Comparison of ENCODE assay signal across 11 mouse cellular contexts in the genomic region with DNA sequence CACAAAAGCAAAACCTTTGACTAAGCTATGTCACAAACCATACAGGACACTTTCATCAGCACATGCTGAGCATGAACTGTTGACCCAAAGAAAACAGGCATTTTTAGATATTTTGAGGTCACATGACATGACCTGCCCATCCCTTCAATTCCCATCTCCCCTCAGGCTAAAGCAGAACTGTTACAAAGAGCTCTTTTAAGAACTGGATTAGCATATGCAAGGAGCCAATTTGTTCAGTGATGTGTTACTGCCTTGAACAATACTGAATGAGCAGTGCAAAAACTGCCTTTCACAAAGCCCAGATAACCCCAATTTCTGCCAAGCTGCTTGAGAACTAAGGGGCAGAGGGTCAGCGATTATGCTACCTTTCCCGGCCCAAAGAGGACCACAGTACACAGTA. TPM values are rescaled to one million over a fixed set of nuclear protein-coding genes. Genes with fewer than 3 reads are reported as not detected.
DNase-seq lines count a peak whose midpoint lies in the region; ATAC-seq and TF ChIP-seq lines count a peak whose summit lies in the region.
"Had no signal": no experiment of that assay in that cellular context is flagged by ENCODE, and none has a peak within 500 bp of the region (broad histone marks: within the 10 kb centered on the region; RNA-seq: fewer than 3 reads in every experiment).

No protein-coding gene starts in this region.

- H3K9me3 ChIP-seq in neural tube, embryonic 12.5 days: no peaks in the 10 kb centered on the region
- no peaks in the 10 kb centered on the region for H3K9me3 ChIP-seq in neural tube, embryonic 15.5 days (replicated peaks)
- no peaks in the 10 kb centered on the region for H3K9me3 ChIP-seq in forebrain, embryonic 11.5 days (ENCODE audit: control insufficient read depth, low read length)
- no peaks in the 10 kb centered on the region for H3K9me3 ChIP-seq in hindbrain, postnatal 0 days (ENCODE audit: low read length)
- H3K9me3 ChIP-seq: megakaryocyte, embryonic 14.5 days had no signal

- no peak overlapping the region for H3K4me2 ChIP-seq in neural tube, embryonic 12.5 days (replicated peaks)
- H3K4me2 ChIP-seq in neural tube, embryonic 15.5 days: no peak overlapping the region
- peak overlapping the region; percentile 15; the same call in 1 of the 2 replicates for H3K4me2 ChIP-seq in forebrain, embryonic 11.5 days (ENCODE audit: low read depth, low read length, severe bottlenecking)
- no peak overlapping the region for H3K4me2 ChIP-seq in hindbrain, postnatal 0 days (ENCODE audit: low read depth, low read length)
- H3K4me2 ChIP-seq: heart, embryonic 11.5 days had no signal

- no peaks in the 10 kb centered on the region for H3K27me3 ChIP-seq in neural tube, embryonic 12.5 days (replicated peaks)
- no peaks in the 10 kb centered on the region for H3K27me3 ChIP-seq in neural tube, embryonic 15.5 days (replicated peaks)
- H3K27me3 ChIP-seq in forebrain, embryonic 11.5 days (ENCODE audit: control insufficient read depth, insufficient read depth, low read length): no peaks in the 10 kb centered on the region
- H3K27me3 ChIP-seq in hindbrain, postnatal 0 days (ENCODE audit: insufficient read depth, low read length): no peaks in the 10 kb centered on the region
- H3K27me3 ChIP-seq in heart, adult 2 months (ENCODE audit: control insufficient read depth, insufficient read depth, low read length): no peaks in the 10 kb centered on the region
- H3K27me3 ChIP-seq: megakaryocyte, embryonic 14.5 days had no signal

- TF ChIP-seq EP300 in heart, adult 2 months (IDR thresholded peaks at IDR 0.05; ENCODE audit: insufficient read depth, low read depth, low read length): no peak

- no peak overlapping the region for H3K4me3 ChIP-seq in neural tube, embryonic 12.5 days
- H3K4me3 ChIP-seq in neural tube, embryonic 15.5 days (replicated peaks): no peak overlapping the region
- no peak overlapping the region for H3K4me3 ChIP-seq in forebrain, embryonic 11.5 days (ENCODE audit: low read depth, low read length)
- H3K4me3 ChIP-seq in hindbrain, postnatal 0 days (ENCODE audit: low read length): no peak overlapping the region
- no peak overlapping the region for H3K4me3 ChIP-seq in heart, adult 2 months
- H3K4me3 ChIP-seq: megakaryocyte, embryonic 14.5 days had no signal

- intact Hi-C loops in heart, adult 2 months (cut with DNase I): no loop called here

- H3K79me2 ChIP-seq in heart, adult 2 months (replicated peaks; ENCODE audit: control insufficient read depth, insufficient read depth, low read length): no peaks in the 10 kb centered on the region

- peaks cover 11% of the 10 kb centered on the region for H3K4me1 ChIP-seq in neural tube, embryonic 12.5 days
- H3K4me1 ChIP-seq in neural tube, embryonic 15.5 days: peaks cover 5% of the 10 kb centered on the region; the same call in 1 of the 2 replicates
- H3K4me1 ChIP-seq in forebrain, embryonic 11.5 days (replicated peaks; ENCODE audit: control insufficient read depth, insufficient read depth, low read length): peaks cover 10% of the 10 kb centered on the region; the same call in 1 of the 2 replicates
- no peaks in the 10 kb centered on the region for H3K4me1 ChIP-seq in hindbrain, postnatal 0 days (ENCODE audit: insufficient read depth, low read length)
- H3K4me1 ChIP-seq in heart, adult 2 months (ENCODE audit: control insufficient read depth, insufficient read depth, low read length): no peaks in the 10 kb centered on the region; the same call in 1 of the 2 replicates

- no peak overlapping the region for H3K27ac ChIP-seq in neural tube, embryonic 12.5 days
- no peak overlapping the region for H3K27ac ChIP-seq in neural tube, embryonic 15.5 days (replicated peaks)
- peak overlapping the region; percentile 13; the same call in 1 of the 2 replicates for H3K27ac ChIP-seq in forebrain, embryonic 11.5 days (ENCODE audit: low read depth, low read length)
- H3K27ac ChIP-seq in hindbrain, postnatal 0 days: no peak overlapping the region
- H3K27ac ChIP-seq in heart, adult 2 months: no peak overlapping the region
- H3K27ac ChIP-seq: kidney, postnatal 0 days had no signal

- H3K36me3 ChIP-seq in neural tube, embryonic 12.5 days: peaks cover 10% of the 10 kb centered on the region
- H3K36me3 ChIP-seq in neural tube, embryonic 15.5 days: peaks cover 8% of the 10 kb centered on the region; the same call in 1 of the 2 replicates
- H3K36me3 ChIP-seq in forebrain, embryonic 11.5 days (ENCODE audit: control insufficient read depth, insufficient read depth, low read length): no peaks in the 10 kb centered on the region
- no peaks in the 10 kb centered on the region for H3K36me3 ChIP-seq in hindbrain, postnatal 0 days (ENCODE audit: insufficient read depth, low read length)
- peaks cover 5% of the 10 kb centered on the region for H3K36me3 ChIP-seq in heart, adult 2 months (ENCODE audit: control insufficient read depth, insufficient read depth, low read length)

- 21% methylated on average over 2 of the region's 2 CpGs for WGBS in neural tube, embryonic 12.5 days
- 14% methylated on average over 2 of the region's 2 CpGs for WGBS in neural tube, embryonic 15.5 days
- 4% methylated on average over 2 of the region's 2 CpGs for WGBS in forebrain, embryonic 11.5 days
- 25% methylated on average over 2 of the region's 2 CpGs for WGBS in hindbrain, postnatal 0 days
- 90% methylated on average over 2 of the region's 2 CpGs for WGBS in heart, adult 2 months

- H3K9ac ChIP-seq in neural tube, embryonic 12.5 days: no peak overlapping the region
- H3K9ac ChIP-seq in neural tube, embryonic 15.5 days (replicated peaks): no peak overlapping the region
- no peak overlapping the region for H3K9ac ChIP-seq in forebrain, embryonic 11.5 days (ENCODE audit: low read length)
- no peak overlapping the region for H3K9ac ChIP-seq in hindbrain, postnatal 0 days (replicated peaks; ENCODE audit: low read length)
- H3K9ac ChIP-seq in heart, adult 2 months (ENCODE audit: low read depth, low read length): no peak overlapping the region

- ATAC-seq in neural tube, embryonic 12.5 days (ENCODE audit: low FRiP score, low read depth): peak; percentile 85
- ATAC-seq in neural tube, embryonic 15.5 days (ENCODE audit: low FRiP score): no peak; the same call in 1 of the 2 replicates
- ATAC-seq in forebrain, embryonic 11.5 days (replicated peaks; ENCODE audit: low FRiP score): peak; percentile 91
- ATAC-seq in hindbrain, postnatal 0 days: peak; percentile 66; the same call in 1 of the 2 replicates

- no peak for TF ChIP-seq POLR2A in heart, adult 2 months (IDR thresholded peaks at IDR 0.05; ENCODE audit: insufficient read depth, low read depth, low read length)

- peak; percentile 61 for DNase-seq in forebrain, embryonic 11.5 days (ENCODE audit: low spot score)
- peak; percentile 14 for DNase-seq in hindbrain, postnatal 0 days (ENCODE audit: low spot score)
- no peak for DNase-seq in right cerebral cortex, postnatal 10 days (ENCODE audit: low spot score in 2 of 2)
- DNase-seq in frontal cortex, adult 2 months (ENCODE audit: extremely low spot score in 1 of 2, low spot score in 1 of 2): no peak
- no peak for DNase-seq in heart, adult 2 months
- DNase-seq in cerebellum, postnatal 4 days (ENCODE audit: low spot score in 2 of 2): no peak

- no peak for TF ChIP-seq CTCF in hindbrain, postnatal 0 days (IDR thresholded peaks at IDR 0.05; ENCODE audit: low read depth)
- no peak for TF ChIP-seq CTCF in heart, adult 2 months (IDR thresholded peaks at IDR 0.05)

RNA-seq across cellular contexts. Expression of gene Tle1, which starts 54.7 kb away (rescaled TPM):
- 57.7 and 60.6 TPM in 2 replicates for polyA plus RNA-seq in neural tube, embryonic 12.5 days (2016; fragmentation: Nextera tagmentation; extraction: Ambion mirVana)
- 25.3 and 27.8 TPM in 2 replicates for polyA plus RNA-seq in neural tube, embryonic 15.5 days (2015; fragmentation: Nextera tagmentation; extraction: Ambion mirVana)
- polyA plus RNA-seq in forebrain, embryonic 11.5 days (2014; fragmentation: Nextera tagmentation; extraction: Ambion mirVana): 61.6 and 63.9 TPM in 2 replicates
- total RNA-seq in hindbrain, postnatal 0 days (2014; rRNA removed): 95.0 and 96.2 TPM in 2 replicates
- polyA plus RNA-seq in hindbrain, postnatal 0 days (2015; fragmentation: Nextera tagmentation; extraction: Ambion mirVana): 23.8 and 24.4 TPM in 2 replicates
- 44.0 TPM in 2 replicates for polyA plus RNA-seq in frontal cortex, adult 2 months (2012; rRNA removed)
- total RNA-seq in heart, adult 2 months (2021): 1 to 10 TPM; 8.2 to 9.5 TPM
- 8.8 and 8.9 TPM in 2 replicates for polyA plus RNA-seq in heart, adult 2 months (2012; rRNA removed)

Comparison
In these comparisons a context has a peak if more than half of its experiments do, and no peak if none do; other contexts are left out.
1. DNase-seq: peak in forebrain, embryonic 11.5 days (single experiment) and hindbrain, postnatal 0 days (single experiment); none in right cerebral cortex, postnatal 10 days (0 of 2), frontal cortex, adult 2 months (0 of 2), heart, adult 2 months (0 of 2) and cerebellum, postnatal 4 days (0 of 2).